Mouse (Mus musculus): Measurements from ENCODE around the gene Zfp65. TPM values are rescaled to one million over a fixed set of nuclear protein-coding genes. Genes with fewer than 3 reads are reported as not detected.
"Not testable (repeated sequence)": the region's sequence is repeated elsewhere in the genome, so short reads cannot be mapped to it uniquely, and the experiment has no call there.

Gene Zfp65
- 2.1 and 3.3 TPM in 2 replicates for total RNA-seq (2015; ENCODE audit: low replicate concordance)
- 2.8 and 3.1 TPM in 2 replicates for total RNA-seq (2017; ENCODE audit: low replicate concordance)

DNA sequence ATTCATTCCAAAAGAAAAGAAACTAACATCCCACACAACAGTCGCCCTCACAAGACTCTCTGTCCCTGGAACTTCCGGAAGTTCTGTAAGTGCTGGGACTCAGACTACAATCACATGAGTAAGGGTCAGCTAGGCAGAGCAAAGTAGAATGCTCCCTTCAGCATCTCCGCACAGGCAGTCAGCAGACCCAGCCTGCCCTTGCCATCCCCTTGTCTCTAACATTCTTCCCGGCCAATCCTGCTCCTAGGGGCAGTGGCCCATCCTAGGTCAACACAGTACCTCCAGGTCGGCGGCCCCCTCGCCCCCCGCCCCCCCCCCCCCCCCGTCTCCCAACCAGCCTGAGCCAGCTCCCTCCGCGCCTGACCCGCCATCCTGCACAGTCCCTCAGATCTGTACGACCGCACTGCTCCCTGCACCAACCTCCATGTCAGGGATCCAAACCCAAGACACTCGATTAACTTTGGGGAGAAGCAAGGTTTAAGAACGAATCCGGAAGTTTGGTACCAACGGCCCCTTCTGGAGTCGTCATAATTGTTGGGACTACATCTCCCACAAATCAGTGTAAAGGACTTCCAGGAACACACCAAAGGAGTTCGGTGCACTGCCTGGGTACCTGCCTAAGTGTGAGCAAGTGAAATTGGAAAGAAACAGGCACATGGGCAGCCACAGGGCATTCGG is at the start of gene Zfp65:
Gene Zfp65 (minus strand): TSS at position 533 of the 678 bp plus-strand sequence.
- ATAC-seq (replicated peaks; ENCODE audit: low FRiP score, poor library complexity, severe bottlenecking), result no peak

DNA sequence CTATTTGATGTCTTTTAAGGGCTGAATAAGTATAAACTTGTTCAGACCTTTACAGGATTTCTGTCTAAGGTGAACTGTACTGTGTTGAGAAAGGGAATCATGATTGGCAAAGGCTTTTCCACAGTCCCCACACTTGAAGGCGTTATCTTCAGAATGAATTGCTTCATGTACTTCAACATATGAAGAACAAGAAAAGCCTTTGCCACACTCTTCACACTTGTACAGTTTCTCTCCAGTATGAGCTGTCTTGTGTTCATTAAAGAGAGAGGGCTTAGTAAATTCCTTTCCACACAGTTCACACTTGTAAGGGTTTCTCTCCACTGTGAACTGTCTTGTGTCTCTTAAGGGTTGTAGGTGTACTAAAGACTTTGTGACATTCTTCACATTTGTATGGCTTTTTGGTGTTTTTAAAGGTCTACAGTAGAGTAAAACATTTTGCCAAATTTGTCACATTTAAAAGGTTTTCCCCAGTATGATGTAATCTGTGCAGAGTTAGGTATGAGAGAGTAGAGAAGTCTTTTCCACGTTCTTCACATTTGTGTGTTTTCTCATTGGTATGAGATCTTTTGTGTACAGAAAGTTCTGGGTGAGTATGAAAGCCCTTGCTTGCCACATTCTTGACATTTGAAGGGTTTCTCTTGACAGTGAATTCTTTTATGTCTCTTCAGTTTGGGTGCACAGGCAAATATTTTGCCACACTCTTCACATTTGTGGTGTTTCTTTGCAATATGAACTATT is 34.2 kb upstream of the Zfp65 start:
- ATAC-seq (replicated peaks; ENCODE audit: low FRiP score, poor library complexity, severe bottlenecking), result no peak

DNA sequence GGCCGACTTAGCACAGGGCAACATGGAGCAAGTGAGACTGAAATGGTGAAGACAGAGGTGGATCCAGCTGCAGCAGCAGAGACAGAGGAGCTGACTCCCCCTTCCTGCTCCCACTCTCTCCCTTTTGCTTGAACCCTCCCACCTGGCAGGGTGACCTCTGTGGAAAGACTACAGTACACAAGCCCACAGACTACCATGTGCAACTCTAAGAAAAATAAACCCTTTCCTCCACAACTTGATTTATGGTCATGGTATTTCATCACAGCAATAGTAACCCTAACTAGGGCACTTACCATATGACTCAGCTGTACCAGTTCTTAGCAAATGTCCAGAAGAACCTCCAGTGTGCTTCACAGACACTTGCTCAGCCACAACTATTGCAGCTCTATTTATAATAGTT is 31.0 kb upstream of the Zfp65 start:
- ATAC-seq (replicated peaks; ENCODE audit: low FRiP score, poor library complexity, severe bottlenecking), result no peak

DNA sequence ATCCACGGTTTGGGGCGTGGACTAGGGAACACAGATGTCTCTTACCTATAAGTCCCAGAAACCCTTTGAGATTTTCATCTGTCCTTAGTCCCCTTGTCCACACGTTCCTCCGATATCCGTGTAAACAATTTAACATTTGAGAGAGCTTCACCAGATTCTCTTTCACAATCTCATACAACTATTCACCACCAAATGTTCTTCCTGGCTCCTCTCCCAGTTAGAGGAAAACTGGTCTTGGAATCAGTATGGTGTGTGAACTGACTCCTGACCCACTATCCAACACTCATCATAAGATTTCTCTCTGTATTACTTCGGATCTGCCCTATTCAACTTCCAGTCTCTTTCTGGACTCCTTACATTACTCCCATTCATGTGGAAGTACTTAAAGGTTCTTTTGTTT is 26.8 kb upstream of the Zfp65 start:
- ATAC-seq (replicated peaks; ENCODE audit: low FRiP score, poor library complexity, severe bottlenecking), result no peak

DNA sequence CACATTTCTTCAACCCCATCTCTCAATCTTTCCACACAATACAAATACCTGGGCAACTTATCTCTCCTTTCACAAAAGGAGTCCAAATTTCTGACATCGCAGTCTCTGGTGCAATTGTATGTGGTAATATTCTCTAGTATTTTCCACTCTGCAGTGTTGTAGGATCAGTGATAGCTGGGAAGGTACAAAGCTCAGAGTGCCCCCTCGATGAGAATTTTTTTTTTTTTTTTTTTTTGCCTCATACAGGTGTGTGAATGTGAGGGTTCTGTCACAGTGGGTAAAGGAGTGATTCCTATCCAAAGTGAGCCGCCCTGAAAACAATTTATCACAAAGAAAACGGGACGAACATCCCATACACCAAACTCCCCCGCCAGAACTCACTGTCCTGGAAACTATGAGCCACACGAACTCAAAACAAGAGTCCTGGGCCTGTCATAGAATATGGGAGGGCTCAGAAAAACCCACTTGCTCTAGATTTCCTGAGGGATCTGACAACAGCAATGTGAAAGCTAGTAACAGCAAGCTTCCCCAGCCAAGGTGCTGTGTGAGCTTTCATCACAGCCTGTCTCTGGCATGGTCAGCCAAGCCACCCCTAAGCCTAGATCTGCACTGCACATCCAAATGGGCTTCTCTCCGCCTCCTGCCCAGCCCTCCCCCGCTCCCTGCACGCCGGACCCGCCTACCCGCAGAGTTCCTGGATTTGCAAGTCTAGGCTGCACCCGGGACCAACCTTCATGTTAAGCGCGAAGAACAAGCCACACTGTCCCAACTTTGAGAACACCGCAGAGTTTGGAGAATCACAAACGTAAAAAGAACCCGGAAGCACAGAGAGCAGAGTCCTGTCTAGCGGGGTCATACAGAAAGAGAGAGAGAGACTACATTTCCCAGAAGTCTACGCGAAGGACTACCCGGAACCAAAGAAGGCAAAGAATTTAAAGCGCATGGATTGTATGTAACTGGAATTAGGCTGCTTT is 25.6 kb upstream of the Zfp65 start, which contains the start of gene Zfp85:
Gene Zfp85 (minus strand): TSS at position 896 of the 974 bp plus-strand sequence.
- ATAC-seq (replicated peaks; ENCODE audit: low FRiP score, poor library complexity, severe bottlenecking), result peak; percentile 64

DNA sequence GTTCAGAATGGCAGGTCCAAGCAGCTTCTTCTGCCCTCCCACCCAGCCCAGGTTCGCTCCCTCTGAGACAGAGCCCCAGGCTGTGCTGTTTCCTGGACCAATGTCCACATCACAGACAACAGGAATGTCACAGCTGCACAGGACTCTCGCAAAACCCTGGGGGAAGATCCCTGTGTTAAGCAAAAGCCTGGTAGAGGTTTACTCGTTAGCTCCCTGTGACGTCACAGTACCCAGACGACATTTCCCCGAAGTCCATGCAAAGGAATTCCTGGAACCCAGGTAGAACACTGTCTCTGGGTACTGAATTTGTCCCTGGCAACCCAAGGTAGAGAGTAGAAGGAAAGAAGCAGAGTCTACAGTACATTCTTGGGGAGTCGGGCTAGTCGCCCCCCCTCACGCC is 14.9 kb upstream of the Zfp65 start:
- ATAC-seq (replicated peaks; ENCODE audit: low FRiP score, poor library complexity, severe bottlenecking), result no peak

DNA sequence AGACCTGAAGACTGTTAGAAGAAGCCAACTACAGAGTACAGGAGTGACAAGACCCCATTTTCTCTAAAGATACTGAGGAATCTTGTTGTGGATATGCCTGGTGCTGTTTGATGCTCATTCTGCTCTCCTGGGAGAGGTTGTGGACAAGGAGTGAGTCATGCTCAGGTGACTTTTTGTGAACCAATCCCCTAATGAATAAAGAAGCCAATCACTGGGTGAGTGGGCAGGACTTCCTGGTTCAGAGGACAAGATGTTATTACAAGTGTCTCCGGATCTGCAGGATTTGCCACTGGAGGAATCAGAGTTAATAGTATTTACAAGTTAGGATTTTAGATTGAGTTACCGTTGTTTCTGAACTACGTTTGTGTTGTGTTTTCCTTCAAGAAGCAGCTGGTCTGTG is 14.0 kb upstream of the Zfp65 start:
- no peak for ATAC-seq (replicated peaks; ENCODE audit: low FRiP score, poor library complexity, severe bottlenecking)

DNA sequence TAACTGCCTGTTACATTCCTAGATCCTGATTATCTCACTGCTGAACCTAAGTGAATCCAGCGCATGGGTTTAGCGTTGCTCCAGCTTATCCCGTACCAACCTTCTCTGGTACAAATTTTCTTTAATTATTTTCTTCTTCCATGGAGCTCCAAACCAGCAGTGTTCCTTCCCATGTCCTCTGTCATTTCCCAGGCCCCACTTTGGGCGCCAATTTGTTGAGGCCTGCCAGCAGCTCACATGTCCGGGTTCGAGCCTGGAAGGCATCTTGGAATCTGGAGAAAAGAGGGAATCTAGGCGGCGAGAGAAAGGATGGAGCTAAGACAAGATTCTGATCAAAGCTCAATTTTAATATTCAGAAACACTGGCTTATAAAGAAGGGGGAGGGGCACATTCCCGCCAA is 5.4 kb upstream of the Zfp65 start:
- not testable (repeated sequence) for ATAC-seq (replicated peaks; ENCODE audit: low FRiP score, poor library complexity, severe bottlenecking)

DNA sequence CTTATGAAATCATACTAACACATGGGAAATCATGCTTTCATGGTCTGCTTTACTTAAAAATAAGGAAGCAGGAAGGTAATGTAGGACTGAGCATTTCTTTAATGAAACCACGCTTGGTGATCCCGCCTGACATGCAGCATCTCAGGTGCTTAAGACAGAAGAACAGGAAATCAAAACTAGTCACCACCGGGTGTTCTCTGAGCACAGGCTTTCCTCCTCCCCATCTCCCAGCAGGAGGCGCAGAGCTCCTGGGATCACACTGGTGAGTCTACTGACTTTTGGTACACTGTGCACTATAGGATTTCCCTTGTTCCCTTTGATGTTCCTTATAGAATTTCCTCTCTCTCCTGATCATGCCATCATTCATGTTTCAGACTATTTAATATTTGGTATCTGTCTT is 468 bp upstream of the Zfp65 start:
- ATAC-seq (replicated peaks; ENCODE audit: low FRiP score, poor library complexity, severe bottlenecking), result not testable (repeated sequence)

DNA sequence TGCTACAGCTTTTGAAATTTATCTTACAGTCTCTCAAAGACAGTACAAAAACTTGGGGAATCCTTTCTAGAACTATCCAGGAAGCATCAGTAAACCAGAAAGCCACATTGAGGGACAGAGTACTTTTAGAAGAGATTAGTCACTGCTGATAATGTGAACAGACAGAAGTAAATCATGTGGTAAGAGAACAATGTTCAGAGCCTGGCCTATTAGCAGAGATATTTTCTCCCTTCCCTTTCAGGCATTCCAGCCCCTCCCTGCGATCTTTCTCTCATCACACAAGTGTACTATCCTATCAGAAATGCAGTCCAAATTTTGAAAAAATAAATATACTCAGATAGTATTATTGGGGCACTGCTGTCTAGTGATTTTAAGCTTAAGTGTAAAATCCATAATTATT is 867 bp downstream of the Zfp65 start:
- no peak for ATAC-seq (replicated peaks; ENCODE audit: low FRiP score, poor library complexity, severe bottlenecking)

DNA sequence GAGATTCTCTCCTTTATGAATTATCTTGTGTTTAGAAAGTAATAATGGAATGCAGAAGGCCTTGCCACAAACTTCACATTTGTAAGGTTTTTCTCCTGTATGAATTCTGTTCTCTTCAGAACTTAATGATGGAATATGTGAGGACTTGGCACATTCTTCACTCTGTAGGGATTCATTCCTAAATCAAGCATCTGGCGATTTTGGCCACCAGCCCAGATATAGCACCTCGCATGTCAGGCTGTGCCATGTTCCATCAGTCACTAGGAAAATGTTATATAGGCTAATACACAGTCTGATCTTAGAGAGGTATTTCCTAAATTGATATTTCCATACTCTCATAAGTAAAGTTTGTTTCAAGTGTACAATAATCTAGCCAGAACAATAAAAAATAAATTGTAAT is 3.6 kb downstream of the Zfp65 start:
- ATAC-seq (replicated peaks; ENCODE audit: low FRiP score, poor library complexity, severe bottlenecking), result not testable (repeated sequence)

DNA sequence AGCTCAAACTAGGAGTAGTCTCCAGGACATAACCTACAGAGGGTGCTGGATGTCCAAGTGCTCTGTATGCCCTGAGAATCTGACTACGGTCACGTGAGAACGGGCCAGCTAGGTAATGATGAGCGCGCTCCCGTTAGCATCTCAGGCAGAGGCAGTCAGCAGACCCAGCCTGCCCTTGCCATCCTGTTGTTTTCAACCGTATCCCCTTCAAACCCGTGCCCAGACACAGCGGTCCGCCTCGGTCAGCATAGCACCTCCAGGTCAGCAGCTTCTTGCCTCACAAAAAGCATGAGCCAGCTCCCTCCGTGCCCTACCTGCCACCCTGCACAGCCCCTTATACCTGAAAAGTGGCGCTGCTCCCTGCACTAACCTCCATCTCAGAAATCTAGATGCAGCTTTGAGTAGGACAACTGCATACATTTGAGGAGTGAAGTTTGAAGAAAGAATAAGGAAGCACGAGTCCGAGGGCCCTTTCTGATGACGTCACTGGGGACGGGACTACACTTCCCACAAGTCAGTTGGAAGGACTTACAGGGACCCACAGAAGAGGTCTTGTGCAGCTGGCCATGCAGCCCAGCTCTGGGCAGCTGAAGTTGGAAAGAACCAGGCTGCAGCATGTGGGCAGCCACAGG is 5.0 kb downstream of the Zfp65 start:
- peak; percentile 91 for ATAC-seq (replicated peaks; ENCODE audit: low FRiP score, poor library complexity, severe bottlenecking)

DNA sequence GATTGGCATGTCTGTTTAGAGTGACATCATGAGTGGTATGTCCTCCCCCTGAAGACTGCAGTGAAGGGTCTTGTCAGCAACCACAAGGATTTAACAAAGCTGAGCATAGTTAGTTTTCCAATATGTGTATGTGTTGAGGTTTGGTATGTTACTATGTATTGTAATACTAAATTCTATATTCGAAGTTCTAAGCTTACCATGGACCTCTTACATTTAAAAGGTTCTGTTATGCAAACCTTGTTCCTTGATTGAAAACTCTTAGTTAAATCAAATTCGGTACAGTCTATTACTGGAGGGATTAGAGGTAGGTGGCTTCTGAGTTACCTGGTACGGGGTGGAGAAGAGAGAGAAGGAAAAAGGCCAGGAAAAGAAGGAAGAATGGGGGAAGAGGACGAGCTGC is 42.0 kb downstream of the Zfp65 start, which contains the start of gene Zfp738:
Gene Zfp738 (minus strand): TSS at position 101 of the 400 bp plus-strand sequence.
- ATAC-seq (replicated peaks; ENCODE audit: low FRiP score, poor library complexity, severe bottlenecking), result no peak

DNA sequence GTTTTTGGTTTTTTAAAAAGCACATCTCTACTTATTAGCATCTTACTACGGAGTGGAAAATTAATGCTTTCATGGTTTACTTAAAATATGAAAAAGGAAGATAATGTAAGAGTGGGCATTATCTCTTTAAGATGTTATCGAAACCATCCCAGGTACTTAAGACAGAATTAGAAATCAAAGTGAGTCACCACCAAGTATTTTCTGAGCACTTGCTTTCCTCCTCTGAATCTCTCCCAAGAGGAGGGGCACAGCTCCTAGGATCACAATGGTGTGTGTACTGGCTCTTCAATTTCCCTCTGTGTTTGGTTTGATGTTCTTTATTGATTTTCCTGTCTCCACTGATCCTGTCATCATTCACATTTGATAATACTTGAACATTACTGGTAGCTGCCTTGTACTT is 45.1 kb downstream of the Zfp65 start:
- not testable (repeated sequence) for ATAC-seq (replicated peaks; ENCODE audit: low FRiP score, poor library complexity, severe bottlenecking)

DNA sequence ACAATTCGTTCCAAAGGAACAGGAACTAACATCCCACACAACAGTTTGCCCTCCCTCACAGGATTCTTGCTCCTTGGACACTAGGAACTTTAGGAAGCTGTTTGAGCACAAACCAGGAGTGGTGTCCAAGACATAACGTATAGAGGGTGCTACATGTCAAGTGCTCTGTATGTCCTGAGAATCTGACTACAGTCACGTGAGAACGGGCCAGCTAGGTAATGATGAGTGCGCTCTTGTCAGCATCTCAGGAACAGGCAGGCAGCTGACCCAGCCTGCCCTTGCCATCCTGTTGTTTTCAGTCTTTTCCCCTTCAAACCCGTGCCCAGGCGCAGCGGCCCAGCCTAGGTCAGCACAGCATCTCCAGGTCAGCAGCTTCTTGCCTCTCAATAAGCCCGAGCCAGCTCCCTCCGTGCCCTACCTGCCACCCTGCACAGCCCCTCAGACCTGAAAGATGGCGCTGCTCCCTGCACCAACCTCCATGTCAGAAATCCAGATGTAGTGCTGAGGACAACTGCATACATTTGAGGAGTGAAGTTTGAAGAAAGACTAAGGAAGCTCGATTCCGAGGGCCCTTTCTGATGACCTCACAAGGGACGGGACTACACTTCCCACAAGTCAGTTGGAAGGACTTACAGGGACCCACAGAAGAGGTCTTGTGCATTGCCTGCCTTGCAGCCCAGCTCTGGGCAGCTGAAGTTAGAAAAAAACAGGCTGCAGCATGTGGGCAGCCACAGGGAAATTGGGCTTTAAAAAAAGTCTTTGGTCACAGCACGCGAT is 45.8 kb downstream of the Zfp65 start:
- peak; percentile 77 for ATAC-seq (replicated peaks; ENCODE audit: low FRiP score, poor library complexity, severe bottlenecking)

DNA sequence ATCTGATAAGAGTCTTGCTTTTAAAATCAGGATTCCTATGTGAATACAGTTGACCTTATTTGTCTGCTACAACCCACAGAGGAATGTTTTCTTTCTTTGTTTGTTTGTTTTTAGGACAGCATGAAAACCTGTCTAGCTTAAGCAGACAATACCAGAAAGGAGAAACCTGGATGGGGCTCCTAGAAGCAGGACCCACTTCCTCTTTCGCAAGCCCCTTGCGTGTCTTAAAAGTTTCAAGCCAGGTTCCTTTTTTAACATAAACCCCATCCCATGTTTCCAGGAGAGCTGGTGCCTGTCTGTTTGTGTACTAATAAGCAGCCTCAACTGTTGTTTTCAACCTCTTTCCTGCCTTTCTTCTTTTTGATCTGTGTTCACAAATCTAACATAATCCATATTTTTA is 54.1 kb downstream of the Zfp65 start:
- no peak for ATAC-seq (replicated peaks; ENCODE audit: low FRiP score, poor library complexity, severe bottlenecking)

All from erythroblast, adult 5-6 weeks (primary cell).